Mouse (Mus musculus): ENCODE measurements around the gene Acss2.
"Not testable (repeated sequence)": the region's sequence is repeated elsewhere in the genome, so short reads cannot be mapped to it uniquely, and the experiment has no call there.

The Acss2 gene

GRCm38 (mm10) chr2:155590876-155591275 lies 73.1 kb downstream of the Acss2 start:
- no peak for DNase-seq

DNA sequence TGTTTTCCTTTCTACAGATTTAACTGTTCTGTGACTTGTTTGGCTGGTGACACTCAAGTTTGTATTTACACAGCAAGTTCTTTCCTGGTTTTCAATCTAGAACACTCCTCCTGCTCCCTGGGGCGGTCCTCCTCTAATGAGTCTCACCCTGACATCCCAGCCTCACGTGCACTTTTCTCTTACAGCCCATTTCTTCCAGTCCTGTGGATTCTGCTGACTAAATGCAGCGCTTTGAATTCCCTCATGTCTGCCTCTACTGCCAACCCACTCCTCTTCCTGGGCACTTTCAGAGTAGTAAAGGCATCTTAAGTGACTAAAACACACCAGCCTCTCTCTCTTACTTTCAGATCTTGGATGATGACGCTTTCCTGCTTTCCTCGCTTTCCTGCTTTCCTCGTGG lies 73.9 kb downstream of the Acss2 start:
- DNase-seq, result peak; percentile 13

DNA sequence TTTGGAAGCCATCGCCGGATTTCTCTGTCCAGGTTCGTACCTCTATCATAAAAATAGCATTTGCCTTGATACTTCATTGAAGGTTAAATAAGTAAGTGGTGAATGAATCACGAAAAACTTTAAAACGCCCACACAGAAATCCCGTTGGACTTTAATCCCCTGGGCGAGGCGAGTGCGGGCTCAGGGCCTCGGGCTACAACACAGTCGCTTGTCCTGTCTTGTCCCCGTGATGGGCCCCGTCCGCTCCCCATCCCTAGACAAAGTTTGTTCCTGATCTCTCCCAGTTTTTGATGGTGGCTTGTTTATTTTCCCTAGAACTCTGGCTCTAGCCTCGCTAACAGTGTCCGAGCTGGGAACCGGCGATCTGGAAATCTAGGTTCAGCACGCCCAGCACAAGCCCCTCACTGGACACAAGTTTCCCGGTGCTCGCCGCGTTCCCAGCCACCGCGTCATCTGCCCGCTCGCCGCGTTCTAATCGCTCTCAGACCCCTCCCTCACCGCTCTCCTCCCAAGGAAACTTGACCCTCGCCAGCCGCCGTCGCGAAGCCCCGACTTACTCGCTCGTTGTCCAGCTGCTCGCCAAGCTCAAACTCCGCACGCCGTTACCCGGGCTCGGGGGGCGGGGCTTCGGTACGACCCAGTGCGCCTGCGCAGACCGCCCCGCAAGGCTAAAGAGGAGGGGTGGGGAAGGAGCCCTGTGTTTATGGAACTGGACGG lies 74.5 kb downstream of the Acss2 start, which contains the start of gene Gss:
TSS of gene Gss (minus strand) at position 674 of the 717 bp plus-strand sequence.
- peak; percentile 96 for DNase-seq

DNA sequence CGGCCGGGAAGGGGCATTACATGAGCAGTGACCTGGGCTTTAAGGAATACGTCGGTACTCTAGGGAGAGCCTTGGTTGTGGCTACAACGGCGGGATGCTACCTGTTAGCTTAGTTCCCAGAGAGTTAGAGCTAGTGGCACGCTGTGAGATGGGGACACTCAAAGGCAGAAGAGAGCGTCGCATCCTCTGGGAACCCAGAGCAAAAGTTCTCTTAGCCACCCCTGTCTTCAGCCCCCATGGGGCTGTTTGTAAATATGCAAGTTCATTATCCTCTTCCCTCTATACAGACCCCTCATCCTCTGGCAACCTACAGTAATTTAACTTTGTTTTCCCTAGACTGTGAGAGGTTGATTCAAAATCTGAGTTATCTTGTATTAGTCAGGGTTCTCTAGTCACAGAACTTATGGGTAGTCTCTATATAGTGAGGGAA lies 75.1 kb downstream of the Acss2 start:
- no peak for DNase-seq

DNA sequence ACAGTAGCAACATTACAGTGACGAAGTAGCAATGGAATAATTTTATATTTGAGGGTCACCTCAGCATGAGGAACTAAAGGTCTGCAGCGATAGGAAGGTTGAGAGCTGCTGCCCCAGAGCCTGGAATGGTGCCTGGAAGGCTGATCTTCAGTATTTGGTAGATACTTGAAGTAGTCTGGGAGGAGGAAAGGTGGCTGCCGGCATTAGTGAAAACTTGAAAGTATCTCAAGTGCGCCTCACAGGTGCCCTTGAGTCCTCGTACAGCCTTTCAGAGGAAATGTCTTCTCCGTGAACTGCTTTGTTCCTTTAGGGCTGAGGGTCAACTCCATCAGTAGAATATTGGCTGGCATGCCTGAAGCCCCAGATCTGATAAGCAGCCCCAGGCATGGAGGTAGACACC lies 77.8 kb downstream of the Acss2 start:
- no peak for DNase-seq

- DNase-seq, result no peak
Observed at GRCm38 (mm10) chr2:155603707-155604106, 86.0 kb downstream of the Acss2 start.

DNA sequence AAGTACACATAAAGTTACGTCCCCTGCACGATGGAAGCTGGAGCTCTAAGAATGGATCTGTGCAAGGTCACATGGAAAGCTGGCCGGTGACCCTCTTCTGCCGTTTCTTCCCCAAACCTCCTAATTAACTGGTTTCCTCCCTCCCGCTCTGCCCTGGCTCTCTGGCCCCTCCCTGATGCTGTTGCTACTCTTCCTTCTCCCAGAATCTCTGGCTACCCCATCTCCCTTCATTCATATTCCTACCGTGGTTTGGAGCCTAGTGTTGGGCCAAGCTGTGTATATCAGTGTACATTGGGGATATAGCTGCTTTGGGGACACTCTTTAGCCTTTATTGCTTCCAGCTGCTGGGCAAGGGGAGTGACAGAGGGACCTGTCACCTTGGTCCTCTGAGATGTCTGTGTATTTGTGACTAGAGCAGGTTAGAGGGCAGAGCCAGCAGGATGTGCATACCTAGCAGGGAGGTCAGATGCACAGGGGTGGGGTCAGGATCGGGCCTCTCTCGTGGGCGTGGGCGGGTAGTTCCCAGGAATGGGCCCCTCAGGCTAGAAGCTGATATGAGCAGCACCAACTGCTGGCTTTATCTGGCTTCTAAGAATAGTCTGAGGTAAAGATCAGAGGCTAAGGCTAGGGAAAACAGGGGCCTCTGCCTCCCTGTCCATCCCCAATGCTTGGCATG lies 87.0 kb downstream of the Acss2 start:
- DNase-seq, result no peak

DNA sequence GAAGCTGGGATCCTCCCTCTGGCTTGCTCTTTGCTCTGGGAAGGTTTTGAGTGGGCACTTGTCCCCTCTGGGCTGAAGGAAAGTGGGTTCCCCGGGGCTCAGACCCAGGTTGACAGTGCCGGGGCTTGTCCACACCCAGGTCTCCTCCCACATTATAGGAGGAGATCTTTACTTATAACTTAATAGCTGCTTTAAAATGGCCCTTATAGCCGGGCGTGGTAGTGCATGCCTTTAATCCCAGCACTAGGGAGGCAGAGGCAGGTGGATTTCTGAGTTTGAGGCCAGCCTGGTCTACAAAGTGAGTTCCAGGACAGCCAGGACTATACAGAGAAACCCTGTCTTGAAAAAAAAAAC lies 87.5 kb downstream of the Acss2 start:
- not testable (repeated sequence) for DNase-seq

- DNase-seq, result no peak
Observed at GRCm38 (mm10) chr2:155606360-155606759, 88.6 kb downstream of the Acss2 start.

DNA sequence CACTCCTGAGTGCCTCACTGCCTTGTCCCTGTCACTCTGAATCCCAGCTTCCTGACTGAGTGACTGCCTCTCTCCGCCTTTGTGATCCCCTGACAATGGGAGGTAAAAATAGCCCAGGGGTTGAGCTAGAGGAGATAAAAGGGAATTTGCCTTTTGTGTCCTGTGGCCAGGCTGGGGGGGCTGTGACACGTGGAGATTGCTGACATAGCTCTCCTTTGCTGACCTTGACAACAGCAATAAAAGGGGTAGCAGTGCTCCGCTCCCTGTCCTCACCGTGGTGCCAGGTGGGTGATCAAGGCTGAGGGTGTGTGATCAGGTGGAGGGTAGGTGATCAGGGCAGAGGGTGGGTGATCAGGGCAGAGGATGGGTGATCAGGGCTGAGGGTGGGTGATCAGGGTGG lies 93.2 kb downstream of the Acss2 start, which contains the start of gene Myh7b:
TSS of gene Myh7b (plus strand) at position 235 of the 400 bp plus-strand sequence.
- no peak for DNase-seq

GRCm38 (mm10) chr2:155611834-155612550 lies 94.2 kb downstream of the Acss2 start:
- no peak for DNase-seq

- DNase-seq, result peak; percentile 58
Observed at GRCm38 (mm10) chr2:155613326-155613755, 95.6 kb downstream of the Acss2 start.

DNA sequence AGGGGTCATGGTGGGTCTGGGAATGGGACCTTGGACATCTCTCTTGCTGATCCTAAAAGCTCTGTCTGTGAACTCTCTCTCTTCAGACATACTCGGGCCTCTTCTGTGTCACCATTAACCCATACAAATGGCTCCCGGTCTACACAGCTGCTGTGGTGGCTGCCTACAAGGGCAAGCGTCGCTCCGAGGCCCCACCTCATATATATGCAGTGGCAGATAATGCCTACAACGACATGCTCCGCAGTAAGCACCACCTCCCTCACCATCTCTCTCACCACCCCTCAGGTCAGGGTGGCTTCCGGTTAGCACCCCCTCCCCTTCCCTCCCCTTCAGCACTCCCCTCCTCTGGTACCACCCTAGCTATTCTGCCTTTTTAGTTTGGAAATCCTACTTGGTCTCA lies 96.2 kb downstream of the Acss2 start:
- no peak for DNase-seq

DNA sequence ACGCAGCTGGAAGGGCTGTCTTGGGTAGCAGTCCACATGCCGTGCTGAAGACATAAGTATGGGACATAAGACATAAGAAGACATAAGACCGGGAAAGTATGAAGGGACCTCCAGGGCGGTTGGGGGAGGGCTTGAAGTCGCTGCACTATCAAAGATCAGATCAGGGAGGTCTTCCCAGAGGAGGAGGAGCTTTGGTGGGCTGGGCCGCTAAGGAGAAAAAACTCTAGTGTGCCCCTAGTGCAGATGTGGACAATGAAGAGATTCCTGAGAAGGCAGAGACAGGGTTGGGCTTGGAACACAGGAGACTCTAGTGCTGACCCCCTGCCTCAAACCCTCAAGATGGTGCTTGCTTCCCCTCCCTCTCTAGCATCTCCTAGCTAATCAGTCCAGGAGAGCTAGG lies 99.2 kb downstream of the Acss2 start:
- no peak for DNase-seq

GRCm38 (mm10) chr2:155619817-155620216 lies 102.1 kb downstream of the Acss2 start:
- DNase-seq, result peak; percentile 90

GRCm38 (mm10) chr2:155622606-155623005 lies 104.9 kb downstream of the Acss2 start:
- no peak for DNase-seq

- DNase-seq, result no peak
Observed at GRCm38 (mm10) chr2:155623996-155624395, 106.2 kb downstream of the Acss2 start.

DNA sequence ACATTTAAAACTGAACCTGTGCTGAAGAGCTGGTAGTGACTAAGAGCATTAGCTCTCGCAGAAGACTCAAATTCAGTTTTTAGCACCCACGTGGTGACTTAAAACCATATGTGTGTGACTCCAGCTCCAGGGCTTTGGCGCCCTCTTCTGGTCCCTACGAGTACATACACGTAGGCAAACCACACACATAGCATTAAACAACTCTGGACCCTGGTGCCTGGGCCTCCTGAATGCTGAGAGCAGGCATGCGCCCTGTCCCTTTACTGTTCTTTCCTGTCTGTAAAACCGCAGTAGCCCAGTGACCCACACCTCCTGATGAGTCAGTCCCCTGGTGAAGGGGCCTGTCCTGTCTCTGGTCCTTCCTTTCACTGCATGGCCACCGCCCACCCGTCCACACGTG lies 107.0 kb downstream of the Acss2 start:
- no peak for DNase-seq

GRCm38 (mm10) chr2:155626277-155626676 lies 108.5 kb downstream of the Acss2 start:
- no peak for DNase-seq

- DNase-seq, result peak; percentile 71
Observed at GRCm38 (mm10) chr2:155627030-155627738, 109.4 kb downstream of the Acss2 start.

- DNase-seq, result no peak
Observed at GRCm38 (mm10) chr2:155628112-155628511, 110.4 kb downstream of the Acss2 start.

DNA sequence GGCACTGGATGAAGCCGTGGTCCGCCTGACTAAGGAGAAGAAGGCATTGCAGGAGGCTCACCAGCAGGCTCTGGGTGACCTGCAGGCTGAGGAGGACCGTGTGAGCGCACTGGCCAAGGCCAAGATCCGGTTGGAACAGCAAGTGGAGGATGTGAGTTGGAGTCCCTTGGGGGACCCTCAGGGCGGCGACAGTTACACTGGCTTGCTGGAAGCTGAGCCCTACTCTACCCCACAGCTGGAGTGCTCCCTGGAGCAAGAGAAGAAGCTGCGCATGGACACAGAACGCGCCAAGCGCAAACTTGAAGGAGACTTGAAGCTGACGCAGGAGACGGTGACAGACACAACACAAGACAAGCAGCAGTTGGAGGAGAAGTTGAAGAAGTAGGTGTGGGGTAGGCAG lies 110.8 kb downstream of the Acss2 start:
- DNase-seq, result no peak

DNA sequence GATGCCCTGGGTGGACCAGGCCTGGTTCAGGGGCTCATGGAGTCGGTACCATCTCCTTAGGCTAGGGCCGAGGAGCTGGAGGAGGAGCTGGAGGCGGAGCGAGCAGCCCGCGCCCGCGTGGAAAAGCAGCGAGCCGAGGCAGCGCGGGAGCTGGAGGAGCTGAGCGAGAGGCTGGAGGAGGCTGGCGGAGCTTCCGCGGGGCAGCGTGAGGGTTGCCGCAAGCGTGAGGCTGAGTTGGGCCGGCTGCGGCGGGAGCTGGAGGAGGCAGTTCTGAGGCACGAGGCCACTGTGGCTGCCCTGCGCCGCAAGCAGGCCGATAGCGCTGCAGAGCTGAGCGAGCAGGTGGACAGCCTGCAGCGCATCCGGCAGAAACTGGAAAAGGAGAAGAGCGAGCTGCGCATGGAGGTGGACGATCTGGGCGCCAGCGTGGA lies 111.5 kb downstream of the Acss2 start:
- DNase-seq, result no peak
